Mouse (Mus musculus): ENCODE results near the gene Hc.

The Hc gene

GRCm38 (mm10) chr2:35061338-35061737 is at the start of gene Hc:
Gene Hc, minus strand, starts transcription at chr2:35061438.
- DNase-seq (ENCODE audit: low read depth): no peak

GRCm38 (mm10) chr2:35110521-35110920 is 49.3 kb upstream of the Hc start:
- DNase-seq (ENCODE audit: low read depth): peak; percentile 54

GRCm38 (mm10) chr2:35109924-35110304 is 48.7 kb upstream of the Hc start:
- peak; percentile 75 for DNase-seq (ENCODE audit: low read depth)

GRCm38 (mm10) chr2:35109141-35109923 is 48.1 kb upstream of the Hc start, which contains the start of gene Cntrl:
Gene Cntrl, plus strand, starts transcription at chr2:35109492.
- peak; percentile 94 for DNase-seq (ENCODE audit: low read depth)

- DNase-seq (ENCODE audit: low read depth): peak; percentile 80
Measured at GRCm38 (mm10) chr2:35108712-35109111, 47.5 kb upstream of the Hc start.

- peak; percentile 71 for DNase-seq (ENCODE audit: low read depth)
Measured at GRCm38 (mm10) chr2:35107984-35108635, 46.9 kb upstream of the Hc start.

GRCm38 (mm10) chr2:35104843-35105242 is 43.6 kb upstream of the Hc start:
- no peak for DNase-seq (ENCODE audit: low read depth)

GRCm38 (mm10) chr2:35103558-35103957 is 42.3 kb upstream of the Hc start:
- no peak for DNase-seq (ENCODE audit: low read depth)

- DNase-seq (ENCODE audit: low read depth): no peak
Measured at GRCm38 (mm10) chr2:35102777-35103176, 41.5 kb upstream of the Hc start.

- no peak for DNase-seq (ENCODE audit: low read depth)
Measured at GRCm38 (mm10) chr2:35101443-35101842, 40.2 kb upstream of the Hc start, which contains the start of gene AI182371. Gene AI182371, minus strand, starts transcription at chr2:35101543.

- DNase-seq (ENCODE audit: low read depth): no peak
Measured at GRCm38 (mm10) chr2:35100529-35100928, 39.3 kb upstream of the Hc start.

- DNase-seq (ENCODE audit: low read depth): no peak
Measured at GRCm38 (mm10) chr2:35087418-35087817, 26.2 kb upstream of the Hc start.

- DNase-seq (ENCODE audit: low read depth): no peak
Measured at GRCm38 (mm10) chr2:35079166-35079565, 17.9 kb upstream of the Hc start.

- DNase-seq (ENCODE audit: low read depth): no peak
Measured at GRCm38 (mm10) chr2:35074328-35074727, 13.1 kb upstream of the Hc start.

- DNase-seq (ENCODE audit: low read depth): no peak
Measured at GRCm38 (mm10) chr2:35072547-35072946, 11.3 kb upstream of the Hc start.

- no peak for DNase-seq (ENCODE audit: low read depth)
Measured at GRCm38 (mm10) chr2:35070275-35070674, 9.0 kb upstream of the Hc start.

- DNase-seq (ENCODE audit: low read depth): no peak
Measured at GRCm38 (mm10) chr2:35069124-35069523, 7.9 kb upstream of the Hc start.

GRCm38 (mm10) chr2:35067117-35067516 is 5.9 kb upstream of the Hc start:
- no peak for DNase-seq (ENCODE audit: low read depth)

GRCm38 (mm10) chr2:35066525-35067082 is 5.4 kb upstream of the Hc start:
- no peak for DNase-seq (ENCODE audit: low read depth)

- no peak for DNase-seq (ENCODE audit: low read depth)
Measured at GRCm38 (mm10) chr2:35063333-35064030, 2.2 kb upstream of the Hc start.

GRCm38 (mm10) chr2:35060897-35061296 is 341 bp downstream of the Hc start:
- DNase-seq (ENCODE audit: low read depth): no peak

GRCm38 (mm10) chr2:35060256-35060655 is 982 bp downstream of the Hc start:
- no peak for DNase-seq (ENCODE audit: low read depth)

- no peak for DNase-seq (ENCODE audit: low read depth)
Measured at GRCm38 (mm10) chr2:35058325-35058724, 2.9 kb downstream of the Hc start.
